Mouse (Mus musculus) C2C12 (cell line): Measurements from ENCODE around the gene Strn.

Source experiments
- CEBPB ChIP-seq: IDR thresholded peaks from one replicate; pipeline ENCODE4 v1.6.1; 2011; ENCODE audit warnings: low read depth, mild to moderate bottlenecking, control low read depth, moderate library complexity
- CTCF ChIP-seq: IDR thresholded peaks from one replicate; pipeline ENCODE4 v1.5.1; 2011; ENCODE audit not compliant: control insufficient read depth, insufficient read depth, insufficient read length
- FOSL1 ChIP-seq: IDR thresholded peaks from one replicate; pipeline ENCODE4 v1.8.0; 2011; ENCODE audit warnings: mild to moderate bottlenecking, low read length; ENCODE audit not compliant: poor library complexity, insufficient read depth, severe bottlenecking
- MAX ChIP-seq: IDR thresholded peaks from one replicate; pipeline ENCODE4 v1.6.1; 2011; ENCODE audit warnings: mild to moderate bottlenecking, control low read depth
- MYOG ChIP-seq: IDR thresholded peaks from one replicate; pipeline ENCODE4 v1.6.1; 2011; ENCODE audit not compliant: control insufficient read depth, insufficient read length; ENCODE audit errors: extremely low read depth

- no peak for TF ChIP-seq CTCF
- no peak for TF ChIP-seq MYOG
- TF ChIP-seq CEBPB = no peak
- TF ChIP-seq MAX = no peak
- TF ChIP-seq FOSL1 = no peak
Observed at GRCm38 (mm10) chr17:78766084-78766483, 29.1 kb upstream of the Strn start.
